Mouse (Mus musculus): Measurements from ENCODE around the gene Fcgr4.

DNA sequence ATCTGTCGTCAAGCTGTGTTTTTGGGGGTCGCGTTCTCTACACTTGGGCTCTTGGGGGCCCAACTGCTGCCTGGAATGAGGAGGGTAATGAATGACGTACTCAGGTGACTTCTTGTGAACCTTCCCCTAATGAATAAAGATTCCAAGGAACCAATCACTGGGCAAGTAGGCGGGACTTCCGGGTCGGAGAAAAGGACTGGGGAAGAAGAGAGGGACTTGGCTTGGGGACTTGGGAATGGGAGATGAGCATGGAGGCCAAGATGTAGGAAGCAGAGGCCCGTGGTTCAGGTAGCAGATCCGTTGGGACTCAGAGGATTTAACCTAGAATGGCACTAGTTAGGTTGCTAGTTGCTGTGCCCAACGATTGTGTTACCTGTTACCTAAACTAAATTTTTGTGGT, 30.5 kb downstream of the Fcgr4 start:
- no peak for TF ChIP-seq CTCF (conservative IDR thresholded peaks at IDR 0.05; ENCODE audit: insufficient read depth, insufficient read length, low read depth, low read length)
- no peak for TF ChIP-seq POLR2A (IDR thresholded peaks at IDR 0.05; ENCODE audit: low read depth, low read length)
